21 mouse cellular contexts compared by ENCODE assay signal in genomic region chr3:96087219-96087618, GRCm38 (mm10). TPM values are rescaled to one million over a fixed set of nuclear protein-coding genes. Genes with fewer than 3 reads are reported as not detected.
DNase-seq lines count a peak whose midpoint lies in the region; ATAC-seq lines count a peak whose summit lies in the region.
"Had no signal": no experiment of that assay in that cellular context is flagged by ENCODE, and none has a peak within 500 bp of the region (broad histone marks: within the 10 kb centered on the region; RNA-seq: fewer than 3 reads in every experiment).

No protein-coding gene starts in this region.

- H3K9me3 ChIP-seq in heart, embryonic 13.5 days, result peaks cover 4% of the 10 kb centered on the region; the same call in 1 of the 2 replicates
- no peaks in the 10 kb centered on the region for H3K9me3 ChIP-seq in heart, embryonic 10.5 days
- H3K9me3 ChIP-seq in liver, embryonic 13.5 days (replicated peaks), result no peaks in the 10 kb centered on the region
- H3K9me3 ChIP-seq: embryonic facial prominence, embryonic 12.5 days; heart, embryonic 15.5 days; hindbrain, embryonic 15.5 days; lung, embryonic 15.5 days had no signal

- no peak for DNase-seq in heart, embryonic 10.5 days (ENCODE audit: low spot score)
- DNase-seq in NIH3T3 (ENCODE audit: low read depth), result peak; percentile 63
- peak; percentile 45 for DNase-seq in liver, embryonic 13.5 days
- DNase-seq in urinary bladder, postnatal 10 days (ENCODE audit: low spot score), result no peak
- DNase-seq in left cerebral cortex, adult 18-20 months (ENCODE audit: low spot score in 2 of 2), result no peak
- DNase-seq: cerebellum, adult 11 months; cerebellum, postnatal 10 days; heart, adult 18-20 months; kidney, adult 9 months; kidney, postnatal 14 days; lung, postnatal 4 days had no signal

- 60% methylated on average over 2 of the region's 2 CpGs for WGBS in heart, embryonic 13.5 days
- WGBS in heart, embryonic 10.5 days, result 63% methylated on average over 2 of the region's 2 CpGs
- WGBS in liver, embryonic 13.5 days (ENCODE audit: insufficient replicate concordance), result 25% methylated on average over 2 of the region's 2 CpGs

- no peak overlapping the region for H3K4me2 ChIP-seq in heart, embryonic 13.5 days
- H3K4me2 ChIP-seq in liver, embryonic 13.5 days, result peak overlapping the region; percentile 40
- H3K4me2 ChIP-seq: embryonic facial prominence, embryonic 12.5 days; heart, embryonic 15.5 days; hindbrain, embryonic 15.5 days; lung, embryonic 15.5 days had no signal

- H3K27ac ChIP-seq in heart, embryonic 13.5 days (replicated peaks), result no peak overlapping the region
- no peak overlapping the region for H3K27ac ChIP-seq in heart, embryonic 10.5 days
- peak overlapping the region; percentile 81 for H3K27ac ChIP-seq in liver, embryonic 13.5 days
- H3K27ac ChIP-seq: embryonic facial prominence, embryonic 12.5 days; heart, embryonic 15.5 days; hindbrain, embryonic 15.5 days; lung, embryonic 15.5 days; midbrain, embryonic 10.5 days had no signal

- H3K9ac ChIP-seq in heart, embryonic 13.5 days, result no peak overlapping the region
- H3K9ac ChIP-seq in liver, embryonic 13.5 days, result peak overlapping the region; percentile 45; the same call in 1 of the 2 replicates
- H3K9ac ChIP-seq: embryonic facial prominence, embryonic 12.5 days; heart, embryonic 15.5 days; hindbrain, embryonic 15.5 days; lung, embryonic 15.5 days had no signal

- H3K4me1 ChIP-seq in heart, embryonic 13.5 days, result no peaks in the 10 kb centered on the region; the same call in 1 of the 2 replicates
- H3K4me1 ChIP-seq in heart, embryonic 10.5 days, result 0 out of 2 replicates have a peak, but pooled peaks cover 5% of the 10 kb centered on the region
- peaks cover 29% of the 10 kb centered on the region for H3K4me1 ChIP-seq in liver, embryonic 13.5 days (replicated peaks)
- H3K4me1 ChIP-seq: embryonic facial prominence, embryonic 12.5 days; hindbrain, embryonic 15.5 days; lung, embryonic 15.5 days had no signal

- no peaks in the 10 kb centered on the region for H3K27me3 ChIP-seq in heart, embryonic 13.5 days (replicated peaks)
- no peaks in the 10 kb centered on the region for H3K27me3 ChIP-seq in heart, embryonic 10.5 days (ENCODE audit: insufficient read depth, poor library complexity, severe bottlenecking)
- no peaks in the 10 kb centered on the region for H3K27me3 ChIP-seq in liver, embryonic 13.5 days
- H3K27me3 ChIP-seq: embryonic facial prominence, embryonic 12.5 days; heart, embryonic 15.5 days; hindbrain, embryonic 15.5 days; lung, embryonic 15.5 days had no signal

- peak; percentile 74; the same call in 1 of the 2 replicates for ATAC-seq in heart, embryonic 13.5 days (ENCODE audit: extremely low read depth, insufficient number of reproducible peaks, low FRiP score, low TSS enrichment)
- ATAC-seq in liver, embryonic 13.5 days (ENCODE audit: low read depth), result peak; percentile 91
- ATAC-seq in activated CD4-positive, CD25-positive, alpha-beta regulatory T cell, adult 4 months, result no peak
- ATAC-seq: forebrain, embryonic 14.5 days; intestine, embryonic 16.5 days; midbrain, embryonic 16.5 days had no signal

- no peak overlapping the region for H3K4me3 ChIP-seq in heart, embryonic 13.5 days
- no peak overlapping the region for H3K4me3 ChIP-seq in heart, embryonic 10.5 days
- no peak overlapping the region for H3K4me3 ChIP-seq in liver, embryonic 13.5 days (replicated peaks)
- H3K4me3 ChIP-seq: embryonic facial prominence, embryonic 12.5 days; heart, embryonic 15.5 days; hindbrain, embryonic 15.5 days; lung, embryonic 15.5 days; midbrain, embryonic 10.5 days had no signal

- H3K36me3 ChIP-seq in heart, embryonic 13.5 days, result no peaks in the 10 kb centered on the region
- no peaks in the 10 kb centered on the region for H3K36me3 ChIP-seq in heart, embryonic 10.5 days
- H3K36me3 ChIP-seq in liver, embryonic 13.5 days, result no peaks in the 10 kb centered on the region
- H3K36me3 ChIP-seq: embryonic facial prominence, embryonic 12.5 days; heart, embryonic 15.5 days; hindbrain, embryonic 15.5 days; lung, embryonic 15.5 days; midbrain, embryonic 10.5 days had no signal

RNA-seq across cellular contexts. Expression of gene Otud7b, which starts 17.1 kb away (rescaled TPM):
- polyA plus RNA-seq in heart, embryonic 13.5 days (2015; fragmentation: Nextera tagmentation; extraction: Ambion mirVana), result 14.9 and 17.2 TPM in 2 replicates
- polyA plus RNA-seq in heart, embryonic 10.5 days (2016; fragmentation: Nextera tagmentation; extraction: Ambion mirVana), result 15.2 and 16.1 TPM in 2 replicates
- 11.3 and 11.4 TPM in 2 replicates for polyA plus RNA-seq in liver, embryonic 13.5 days (2015; fragmentation: Nextera tagmentation; extraction: Ambion mirVana)
- polyA plus RNA-seq in activated CD4-positive, CD25-positive, alpha-beta regulatory T cell, adult 4 months (2017; shearing (Covaris generic)), result 10 to 100 TPM in 1 of 2 experiments, 1 to 10 TPM in 1; 8.0 to 12.0 TPM
- total RNA-seq in left cerebral cortex, adult 18-20 months (2021), result 10 to 100 TPM; 37.0 to 38.1 TPM

RNA-seq across cellular contexts. Expression of gene Vps45, which starts 29.0 kb away (rescaled TPM):
- polyA plus RNA-seq in heart, embryonic 13.5 days (2015; fragmentation: Nextera tagmentation; extraction: Ambion mirVana), result 33.6 and 34.9 TPM in 2 replicates
- polyA plus RNA-seq in heart, embryonic 10.5 days (2016; fragmentation: Nextera tagmentation; extraction: Ambion mirVana), result 26.1 and 30.6 TPM in 2 replicates
- polyA plus RNA-seq in liver, embryonic 13.5 days (2015; fragmentation: Nextera tagmentation; extraction: Ambion mirVana), result 17.3 and 17.7 TPM in 2 replicates
- 10 to 100 TPM; 18.8 to 22.7 TPM for polyA plus RNA-seq in activated CD4-positive, CD25-positive, alpha-beta regulatory T cell, adult 4 months (2017; shearing (Covaris generic))
- total RNA-seq in left cerebral cortex, adult 18-20 months (2021), result 10 to 100 TPM; 46.4 to 46.7 TPM

Comparison
In these comparisons a context has a peak if more than half of its experiments do, and no peak if none do; other contexts are left out.
1. DNase-seq: peak in NIH3T3 (single experiment) and liver, embryonic 13.5 days (single experiment); none in heart, embryonic 10.5 days (single experiment), urinary bladder, postnatal 10 days (single experiment) and left cerebral cortex, adult 18-20 months (0 of 2).